Mouse (Mus musculus): ENCODE measurements around the gene Pam.

GRCm38 (mm10) chr1:97947100-97947499 is 148.3 kb downstream of the Pam start:
- TF ChIP-seq POLR2A (IDR thresholded peaks at IDR 0.05; ENCODE audit: low read depth, low read length) (no peak), CTCF (IDR thresholded peaks at IDR 0.05; ENCODE audit: borderline replicate concordance, insufficient read depth, low read length) (no peak)

Data from embryonic fibroblast, embryonic 13.5 days (primary cell).